Mouse (Mus musculus) macrophage (primary cell): Measurements from ENCODE around the gene Chka. TPM values are rescaled to one million over a fixed set of nuclear protein-coding genes. Genes with fewer than 3 reads are reported as not detected.

Source experiments
- H3K27ac ChIP-seq: fragments of 350-480 bp; formaldehyde crosslinking; 2 replicates; pipeline ENCODE4 v1.9.0; 2021
- H3K36me3 ChIP-seq: fragments of 350-480 bp; formaldehyde crosslinking; 2 replicates; pipeline ENCODE4 v1.9.0; 2021; ENCODE audit errors: inconsistent target
- H3K4me3 ChIP-seq: fragments of 350-480 bp; formaldehyde crosslinking; 2 replicates; pipeline ENCODE4 v1.9.0; 2021; ENCODE audit errors: inconsistent target
- H3K79me2 ChIP-seq: fragments of 350-480 bp; formaldehyde crosslinking; 2 replicates; pipeline ENCODE4 v1.9.0; 2021; ENCODE audit errors: inconsistent target
- WGBS: methylation state at CpG from one replicate; pipeline ENCODE4 v1.1.7; 2026; ENCODE audit warnings: inconsistent platforms; ENCODE audit not compliant: missing documents; 5-methylcytosine and 5-hydroxymethylcytosine counted together
- polyA plus RNA-seq: library from polyadenylated mRNA; stranded (reverse); fragments of 250-400 nt; gene quantifications from 3 replicates; pipeline ENCODE4 v1.2.4, GENCODE M21; 2018; ENCODE audit warnings: inconsistent platforms

The Chka gene
- polyA plus RNA-seq, 1 experiment from 2014 or later = 11.1 TPM

- Histone ChIP-seq H3K27ac (peak overlapping the region; percentile 100), H3K4me3 (peak overlapping the region; percentile 76), H3K79me2 (peaks cover 94% of the 10 kb centered on the region), H3K36me3 (peaks cover 40% of the 10 kb centered on the region)
- WGBS = 0% methylated on average over 10 of the region's 10 CpGs
Measured at GRCm38 (mm10) chr19:3906326-3906725, 54.8 kb downstream of the Chka start.

GRCm38 (mm10) chr19:3906795-3907786 lies 55.5 kb downstream of the Chka start, which contains the start of gene Tcirg1:
Tcirg1 (minus strand) TSS chr19:3907133.
- WGBS = 4% methylated on average over 35 of the region's 36 CpGs
- peak within 1 kb of the TSS; percentile 100 for H3K27ac ChIP-seq
- H3K79me2 ChIP-seq = peaks cover 92% of the 10 kb centered on the region
- peaks cover 33% of the 10 kb centered on the region; the same call in 1 of the 2 replicates for H3K36me3 ChIP-seq
- H3K4me3 ChIP-seq = peak within 1 kb of the TSS; percentile 76

GRCm38 (mm10) chr19:3907876-3908660 lies 56.5 kb downstream of the Chka start:
- Histone ChIP-seq H3K4me3 (peak overlapping the region; percentile 76), H3K79me2 (peaks cover 83% of the 10 kb centered on the region), H3K36me3 (peaks cover 27% of the 10 kb centered on the region; the same call in 1 of the 2 replicates), H3K27ac (peak overlapping the region; percentile 100)
- WGBS = 37% methylated on average over 8 of the region's 8 CpGs

GRCm38 (mm10) chr19:3910206-3910605 lies 58.6 kb downstream of the Chka start:
- peaks cover 70% of the 10 kb centered on the region for H3K79me2 ChIP-seq
- peak overlapping the region; percentile 100 for H3K27ac ChIP-seq
- H3K36me3 ChIP-seq = peaks cover 16% of the 10 kb centered on the region; the same call in 1 of the 2 replicates
- no peak overlapping the region for H3K4me3 ChIP-seq
- 73% methylated on average over 5 of the region's 5 CpGs for WGBS

- H3K27ac ChIP-seq = peak within 1 kb of the TSS; percentile 100
- H3K4me3 ChIP-seq = peak within 1 kb of the TSS; percentile 62
- peaks cover 49% of the 10 kb centered on the region for H3K79me2 ChIP-seq
- H3K36me3 ChIP-seq = peaks cover 26% of the 10 kb centered on the region; the same call in 1 of the 2 replicates
- WGBS = under 1% methylated on average over 43 of the region's 43 CpGs
Measured at GRCm38 (mm10) chr19:3912337-3913204, 61.0 kb downstream of the Chka start, which contains the start of gene Ndufs8. Ndufs8 (minus strand) TSS chr19:3912774.

GRCm38 (mm10) chr19:3913692-3914091 lies 62.1 kb downstream of the Chka start:
- WGBS = 81% methylated on average over 8 of the region's 8 CpGs

GRCm38 (mm10) chr19:3914535-3914934 lies 63.0 kb downstream of the Chka start:
- peak overlapping the region; percentile 100 for H3K27ac ChIP-seq
- no peak overlapping the region for H3K4me3 ChIP-seq
- peaks cover 34% of the 10 kb centered on the region; the same call in 1 of the 2 replicates for H3K36me3 ChIP-seq
- H3K79me2 ChIP-seq = peaks cover 33% of the 10 kb centered on the region
- 3% methylated on average over 4 of the region's 5 CpGs for WGBS

More at GRCm38 (mm10) chr19:3913692-3914091, 62.1 kb downstream of the Chka start:
- H3K27ac ChIP-seq = peak overlapping the region; percentile 100
- H3K79me2 ChIP-seq = peaks cover 41% of the 10 kb centered on the region
- peak overlapping the region; percentile 62 for H3K4me3 ChIP-seq
- H3K36me3 ChIP-seq = peaks cover 33% of the 10 kb centered on the region; the same call in 1 of the 2 replicates

- Histone ChIP-seq H3K36me3 (peaks cover 50% of the 10 kb centered on the region), H3K27ac (no peak overlapping the region), H3K79me2 (peaks cover 11% of the 10 kb centered on the region), H3K4me3 (no peak overlapping the region)
- 86% methylated on average over 11 of the region's 11 CpGs for WGBS
Measured at GRCm38 (mm10) chr19:3916727-3917126, 65.2 kb downstream of the Chka start.

- Histone ChIP-seq H3K4me3 (no peak overlapping the region), H3K36me3 (peaks cover 53% of the 10 kb centered on the region), H3K79me2 (peaks cover 8% of the 10 kb centered on the region; the same call in 1 of the 2 replicates), H3K27ac (no peak overlapping the region)
Measured at GRCm38 (mm10) chr19:3919928-3920327, 68.4 kb downstream of the Chka start.

- Histone ChIP-seq H3K36me3 (peaks cover 40% of the 10 kb centered on the region), H3K79me2 (peaks cover 37% of the 10 kb centered on the region), H3K27ac (peak overlapping the region; percentile 78), H3K4me3 (no peak overlapping the region)
- WGBS = 39% methylated on average over 9 of the region's 10 CpGs
Measured at GRCm38 (mm10) chr19:3922661-3923371, 71.2 kb downstream of the Chka start.

- 41% methylated on average over 13 of the region's 13 CpGs for WGBS
- no peak overlapping the region for H3K4me3 ChIP-seq
- H3K79me2 ChIP-seq = peaks cover 43% of the 10 kb centered on the region
- peak overlapping the region; percentile 78 for H3K27ac ChIP-seq
- peaks cover 33% of the 10 kb centered on the region for H3K36me3 ChIP-seq
Measured at GRCm38 (mm10) chr19:3923586-3923985, 72.0 kb downstream of the Chka start.

- H3K36me3 ChIP-seq = peaks cover 27% of the 10 kb centered on the region
- H3K27ac ChIP-seq = peak overlapping the region; percentile 78
- no peak overlapping the region for H3K4me3 ChIP-seq
- 79% methylated on average over 8 of the region's 8 CpGs for WGBS
- H3K79me2 ChIP-seq = peaks cover 49% of the 10 kb centered on the region
Measured at GRCm38 (mm10) chr19:3924190-3924589, 72.6 kb downstream of the Chka start.

GRCm38 (mm10) chr19:3924868-3925267 lies 73.3 kb downstream of the Chka start:
- WGBS = 95% methylated on average over 7 of the region's 7 CpGs
- Histone ChIP-seq H3K27ac (peak overlapping the region; percentile 78), H3K36me3 (peaks cover 21% of the 10 kb centered on the region), H3K4me3 (no peak overlapping the region), H3K79me2 (peaks cover 49% of the 10 kb centered on the region)
